Mouse (Mus musculus) neutrophil, adult 83 days (primary cell): ENCODE measurements around the gene Maml3. TPM values are rescaled to one million over a fixed set of nuclear protein-coding genes. Genes with fewer than 3 reads are reported as not detected.

Source experiments
- total RNA-seq, 2 experiments: library from RNA; stranded (reverse); gene quantifications; one replicate each; pipeline ENCODE4 v1.2.4; 2023

Maml3 gene
- total RNA-seq = 1 to 10 TPM; 5.3 to 7.5 TPM

DNA sequence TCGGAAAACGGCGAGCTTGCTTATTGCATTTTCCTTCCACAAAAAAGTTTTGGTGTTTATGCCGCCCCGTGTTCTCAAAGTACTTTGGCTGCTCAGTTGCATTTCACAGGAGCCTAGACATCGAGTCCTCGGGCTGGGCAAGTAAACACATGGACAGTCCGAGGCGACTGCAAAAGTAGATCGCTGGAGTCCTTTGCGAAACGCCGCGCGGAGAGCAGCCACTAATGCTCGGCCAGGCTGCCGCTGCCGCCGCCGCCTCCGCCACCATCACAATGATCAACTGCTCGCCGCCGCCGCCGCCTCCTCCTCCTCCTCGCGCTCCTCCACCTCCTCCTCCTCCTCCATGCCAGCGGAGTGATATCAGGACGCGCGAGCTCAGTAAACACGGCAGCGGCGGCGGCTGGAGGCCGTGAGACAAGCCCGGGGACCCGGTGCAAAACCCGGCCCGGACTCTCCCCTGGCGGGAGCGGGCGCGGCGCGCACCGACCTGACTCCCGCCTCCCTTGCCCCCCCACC lies at the start of gene Maml3:
Maml3 (minus strand) TSS at position 441 of the 516 bp plus-strand sequence.

DNA sequence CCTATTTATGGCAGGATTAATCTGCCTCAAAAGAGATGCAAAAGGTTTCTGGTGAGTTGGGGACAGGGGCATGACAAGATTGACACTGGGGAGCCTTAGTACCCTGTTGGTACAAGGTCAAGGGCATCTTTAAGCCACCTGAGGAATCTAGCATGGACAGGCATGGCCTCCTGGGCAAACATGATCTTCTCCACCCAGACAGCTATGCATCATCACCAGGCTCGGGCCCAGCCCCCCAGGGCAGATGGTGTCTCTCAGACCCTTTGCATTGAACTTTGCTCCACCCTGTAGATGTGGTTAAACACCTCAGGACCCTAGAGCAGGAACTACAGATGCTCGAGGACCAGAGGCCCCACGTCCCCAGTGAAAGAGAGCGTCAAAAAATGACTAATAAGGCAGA lies 444.8 kb downstream of the Maml3 start, which contains the start of gene Mgst2:
Mgst2 (plus strand) TSS at position 301 of the 400 bp plus-strand sequence.

Other genes with a start within 250 kb of the Maml3 start
- gene Foxo1, start 163.3 kb upstream of the Maml3 start, total RNA-seq = 1 to 10 TPM; 1.8 to 3.0 TPM